Mouse (Mus musculus): ENCODE results near the gene Nefh. TPM values are rescaled to one million over a fixed set of nuclear protein-coding genes. Genes with fewer than 3 reads are reported as not detected.

Nefh gene
- 0.42 and 0.53 TPM in 2 replicates for polyA plus RNA-seq (2014; fragmentation: Nextera tagmentation; extraction: Ambion mirVana)

GRCm38 (mm10) chr11:4947813-4948174 lies at the start of gene Nefh:
Gene Nefh, minus strand, starts transcription at chr11:4948064.
- Histone ChIP-seq H3K4me2 (ENCODE audit: low read depth, low read length) (peak within 1 kb of the TSS; percentile 87), H3K9ac (replicated peaks; ENCODE audit: low read length) (peak within 1 kb of the TSS; percentile 28), H3K4me1 (ENCODE audit: control insufficient read depth, insufficient read depth, low read length) (peaks cover 7% of the 10 kb centered on the region; the same call in 1 of the 2 replicates), H3K9me3 (replicated peaks; ENCODE audit: control insufficient read depth, low read length) (no peaks in the 10 kb centered on the region), H3K27ac (replicated peaks; ENCODE audit: low read depth, low read length) (no peak within 1 kb of the TSS), H3K27me3 (ENCODE audit: control insufficient read depth, insufficient read depth, low read length) (peaks cover 61% of the 10 kb centered on the region), H3K36me3 (replicated peaks; ENCODE audit: control insufficient read depth, insufficient read depth, low read depth, low read length) (no peaks in the 10 kb centered on the region), H3K4me3 (ENCODE audit: low read depth, low read length) (peak within 1 kb of the TSS; percentile 45)
- DNase-seq (ENCODE audit: low spot score): peak; percentile 6
- WGBS: 0% methylated on average over 8 of the region's 41 CpGs
- ATAC-seq (replicated peaks; ENCODE audit: insufficient number of reproducible peaks, low FRiP score, low TSS enrichment, low read depth): no peak

- Histone ChIP-seq H3K4me1 (ENCODE audit: control insufficient read depth, insufficient read depth, low read length) (no peaks in the 10 kb centered on the region), H3K9ac (replicated peaks; ENCODE audit: low read length) (no peak overlapping the region), H3K4me2 (ENCODE audit: low read depth, low read length) (no peak overlapping the region), H3K4me3 (ENCODE audit: low read depth, low read length) (no peak overlapping the region), H3K27me3 (ENCODE audit: control insufficient read depth, insufficient read depth, low read length) (no peaks in the 10 kb centered on the region), H3K36me3 (replicated peaks; ENCODE audit: control insufficient read depth, insufficient read depth, low read depth, low read length) (no peaks in the 10 kb centered on the region; the same call in 1 of the 2 replicates), H3K9me3 (replicated peaks; ENCODE audit: control insufficient read depth, low read length) (no peaks in the 10 kb centered on the region), H3K27ac (replicated peaks; ENCODE audit: low read depth, low read length) (no peak overlapping the region)
- DNase-seq (ENCODE audit: low spot score) (no peak), ATAC-seq (replicated peaks; ENCODE audit: insufficient number of reproducible peaks, low FRiP score, low TSS enrichment, low read depth) (no peak)
- 85% methylated on average over 5 of the region's 5 CpGs for WGBS
Observed at GRCm38 (mm10) chr11:4996621-4997199, 48.8 kb upstream of the Nefh start.

- 90% methylated on average over 3 of the region's 3 CpGs for WGBS
- Histone ChIP-seq H3K27ac (replicated peaks; ENCODE audit: low read depth, low read length) (no peak overlapping the region), H3K4me2 (ENCODE audit: low read depth, low read length) (no peak overlapping the region)
Observed at GRCm38 (mm10) chr11:4995676-4996075, 47.8 kb upstream of the Nefh start.

GRCm38 (mm10) chr11:4992471-4992870 lies 44.6 kb upstream of the Nefh start:
- ATAC-seq (replicated peaks; ENCODE audit: insufficient number of reproducible peaks, low FRiP score, low TSS enrichment, low read depth): no peak
- H3K9me3 ChIP-seq (replicated peaks; ENCODE audit: control insufficient read depth, low read length): no peaks in the 10 kb centered on the region
- no peak overlapping the region for H3K4me2 ChIP-seq (ENCODE audit: low read depth, low read length)
- no peak overlapping the region for H3K27ac ChIP-seq (replicated peaks; ENCODE audit: low read depth, low read length)
- H3K27me3 ChIP-seq (ENCODE audit: control insufficient read depth, insufficient read depth, low read length): no peaks in the 10 kb centered on the region
- H3K4me3 ChIP-seq (ENCODE audit: low read depth, low read length): no peak overlapping the region
- 91% methylated on average over 2 of the region's 2 CpGs for WGBS
- DNase-seq (ENCODE audit: low spot score): no peak
- H3K36me3 ChIP-seq (replicated peaks; ENCODE audit: control insufficient read depth, insufficient read depth, low read depth, low read length): no peaks in the 10 kb centered on the region
- no peaks in the 10 kb centered on the region for H3K4me1 ChIP-seq (ENCODE audit: control insufficient read depth, insufficient read depth, low read length)
- no peak overlapping the region for H3K9ac ChIP-seq (replicated peaks; ENCODE audit: low read length)

More at GRCm38 (mm10) chr11:4995676-4996075, 47.8 kb upstream of the Nefh start:
- ATAC-seq (replicated peaks; ENCODE audit: insufficient number of reproducible peaks, low FRiP score, low TSS enrichment, low read depth) (no peak), DNase-seq (ENCODE audit: low spot score) (no peak)
- no peaks in the 10 kb centered on the region for H3K36me3 ChIP-seq (replicated peaks; ENCODE audit: control insufficient read depth, insufficient read depth, low read depth, low read length)
- no peaks in the 10 kb centered on the region for H3K9me3 ChIP-seq (replicated peaks; ENCODE audit: control insufficient read depth, low read length)
- H3K27me3 ChIP-seq (ENCODE audit: control insufficient read depth, insufficient read depth, low read length): no peaks in the 10 kb centered on the region
- no peak overlapping the region for H3K4me3 ChIP-seq (ENCODE audit: low read depth, low read length)
- H3K9ac ChIP-seq (replicated peaks; ENCODE audit: low read length): no peak overlapping the region
- no peaks in the 10 kb centered on the region for H3K4me1 ChIP-seq (ENCODE audit: control insufficient read depth, insufficient read depth, low read length)

GRCm38 (mm10) chr11:4989187-4989586 lies 41.3 kb upstream of the Nefh start:
- no peak for ATAC-seq (replicated peaks; ENCODE audit: insufficient number of reproducible peaks, low FRiP score, low TSS enrichment, low read depth)
- Histone ChIP-seq H3K9me3 (replicated peaks; ENCODE audit: control insufficient read depth, low read length) (no peaks in the 10 kb centered on the region), H3K4me1 (ENCODE audit: control insufficient read depth, insufficient read depth, low read length) (no peaks in the 10 kb centered on the region), H3K4me3 (ENCODE audit: low read depth, low read length) (no peak overlapping the region), H3K9ac (replicated peaks; ENCODE audit: low read length) (no peak overlapping the region), H3K36me3 (replicated peaks; ENCODE audit: control insufficient read depth, insufficient read depth, low read depth, low read length) (no peaks in the 10 kb centered on the region), H3K27ac (replicated peaks; ENCODE audit: low read depth, low read length) (no peak overlapping the region), H3K27me3 (ENCODE audit: control insufficient read depth, insufficient read depth, low read length) (no peaks in the 10 kb centered on the region), H3K4me2 (ENCODE audit: low read depth, low read length) (no peak overlapping the region)
- DNase-seq (ENCODE audit: low spot score): no peak
- 81% methylated on average over 3 of the region's 3 CpGs for WGBS

GRCm38 (mm10) chr11:4987487-4987852 lies 39.6 kb upstream of the Nefh start:
- DNase-seq (ENCODE audit: low spot score) (no peak), ATAC-seq (replicated peaks; ENCODE audit: insufficient number of reproducible peaks, low FRiP score, low TSS enrichment, low read depth) (no peak)
- Histone ChIP-seq H3K9me3 (replicated peaks; ENCODE audit: control insufficient read depth, low read length) (no peaks in the 10 kb centered on the region), H3K27me3 (ENCODE audit: control insufficient read depth, insufficient read depth, low read length) (no peaks in the 10 kb centered on the region), H3K27ac (replicated peaks; ENCODE audit: low read depth, low read length) (no peak overlapping the region), H3K4me3 (ENCODE audit: low read depth, low read length) (peak overlapping the region; percentile 73), H3K9ac (replicated peaks; ENCODE audit: low read length) (peak overlapping the region; percentile 68), H3K4me1 (ENCODE audit: control insufficient read depth, insufficient read depth, low read length) (no peaks in the 10 kb centered on the region), H3K36me3 (replicated peaks; ENCODE audit: control insufficient read depth, insufficient read depth, low read depth, low read length) (no peaks in the 10 kb centered on the region), H3K4me2 (ENCODE audit: low read depth, low read length) (peak overlapping the region; percentile 90)
- 56% methylated on average over 11 of the region's 11 CpGs for WGBS

GRCm38 (mm10) chr11:4986695-4987486 lies 39.0 kb upstream of the Nefh start, which contains the start of gene Ap1b1:
Gene Ap1b1, plus strand, starts transcription at chr11:4986824.
- Histone ChIP-seq H3K27ac (replicated peaks; ENCODE audit: low read depth, low read length) (no peak within 1 kb of the TSS), H3K4me1 (ENCODE audit: control insufficient read depth, insufficient read depth, low read length) (no peaks in the 10 kb centered on the region), H3K9me3 (replicated peaks; ENCODE audit: control insufficient read depth, low read length) (no peaks in the 10 kb centered on the region), H3K27me3 (ENCODE audit: control insufficient read depth, insufficient read depth, low read length) (no peaks in the 10 kb centered on the region), H3K9ac (replicated peaks; ENCODE audit: low read length) (peak within 1 kb of the TSS; percentile 68), H3K4me2 (ENCODE audit: low read depth, low read length) (peak within 1 kb of the TSS; percentile 90), H3K36me3 (replicated peaks; ENCODE audit: control insufficient read depth, insufficient read depth, low read depth, low read length) (no peaks in the 10 kb centered on the region), H3K4me3 (ENCODE audit: low read depth, low read length) (peak within 1 kb of the TSS; percentile 73)
- peak; percentile 94 for DNase-seq (ENCODE audit: low spot score)
- ATAC-seq (replicated peaks; ENCODE audit: insufficient number of reproducible peaks, low FRiP score, low TSS enrichment, low read depth): peak; percentile 88
- WGBS: 2% methylated on average over 61 of the region's 62 CpGs

GRCm38 (mm10) chr11:4984799-4985198 lies 36.9 kb upstream of the Nefh start:
- no peaks in the 10 kb centered on the region for H3K9me3 ChIP-seq (replicated peaks; ENCODE audit: control insufficient read depth, low read length)
- H3K36me3 ChIP-seq (replicated peaks; ENCODE audit: control insufficient read depth, insufficient read depth, low read depth, low read length): no peaks in the 10 kb centered on the region
- no peak overlapping the region for H3K9ac ChIP-seq (replicated peaks; ENCODE audit: low read length)
- ATAC-seq (replicated peaks; ENCODE audit: insufficient number of reproducible peaks, low FRiP score, low TSS enrichment, low read depth) (no peak), DNase-seq (ENCODE audit: low spot score) (no peak)
- H3K27ac ChIP-seq (replicated peaks; ENCODE audit: low read depth, low read length): no peak overlapping the region
- WGBS: 83% methylated on average over 3 of the region's 3 CpGs
- H3K4me3 ChIP-seq (ENCODE audit: low read depth, low read length): no peak overlapping the region
- H3K4me2 ChIP-seq (ENCODE audit: low read depth, low read length): no peak overlapping the region
- no peaks in the 10 kb centered on the region for H3K27me3 ChIP-seq (ENCODE audit: control insufficient read depth, insufficient read depth, low read length)
- no peaks in the 10 kb centered on the region for H3K4me1 ChIP-seq (ENCODE audit: control insufficient read depth, insufficient read depth, low read length)

Data from embryonic facial prominence, embryonic 11.5 days (tissue).